Mouse (Mus musculus): ENCODE results near the gene Pkn2. TPM values are rescaled to one million over a fixed set of nuclear protein-coding genes. Genes with fewer than 3 reads are reported as not detected.

The Pkn2 gene
- polyA plus RNA-seq, 2 experiments: 22.6 to 45.5 TPM

GRCm38 (mm10) chr3:142917760-142918439 is 36.1 kb upstream of the Pkn2 start:
- no peak for ATAC-seq (ENCODE audit: low FRiP score, low read depth)
- no peaks in the 10 kb centered on the region for H3K36me3 ChIP-seq (ENCODE audit: control insufficient read depth, insufficient read depth, low read length)
- 71% methylated on average over 4 of the region's 4 CpGs for WGBS
- no peak for DNase-seq (ENCODE audit: low spot score)
- H3K9ac ChIP-seq (ENCODE audit: low read depth, low read length, severe bottlenecking): no peak overlapping the region
- no peak overlapping the region for H3K4me3 ChIP-seq (replicated peaks; ENCODE audit: low read length)
- H3K27ac ChIP-seq (replicated peaks; ENCODE audit: low read depth, low read length): no peak overlapping the region
- H3K4me2 ChIP-seq (replicated peaks; ENCODE audit: low read depth, low read length, severe bottlenecking): no peak overlapping the region
- no peaks in the 10 kb centered on the region for H3K4me1 ChIP-seq (ENCODE audit: control insufficient read depth, insufficient read depth, low read length)
- no peaks in the 10 kb centered on the region for H3K9me3 ChIP-seq (ENCODE audit: control insufficient read depth, low read length)
- no peak for TF ChIP-seq POLR2A (IDR thresholded peaks at IDR 0.05; ENCODE audit: borderline replicate concordance, extremely low read depth, insufficient read depth, insufficient read length)
- H3K27me3 ChIP-seq (ENCODE audit: control insufficient read depth, insufficient read depth, low read length): no peaks in the 10 kb centered on the region

- Histone ChIP-seq H3K36me3 (ENCODE audit: control insufficient read depth, insufficient read depth, low read length) (no peaks in the 10 kb centered on the region), H3K9me3 (ENCODE audit: control insufficient read depth, low read length) (no peaks in the 10 kb centered on the region), H3K4me3 (replicated peaks; ENCODE audit: low read length) (no peak overlapping the region), H3K9ac (ENCODE audit: low read depth, low read length, severe bottlenecking) (no peak overlapping the region), H3K27me3 (ENCODE audit: control insufficient read depth, insufficient read depth, low read length) (no peaks in the 10 kb centered on the region), H3K4me2 (replicated peaks; ENCODE audit: low read depth, low read length, severe bottlenecking) (no peak overlapping the region), H3K27ac (replicated peaks; ENCODE audit: low read depth, low read length) (no peak overlapping the region), H3K4me1 (ENCODE audit: control insufficient read depth, insufficient read depth, low read length) (no peaks in the 10 kb centered on the region)
- DNase-seq (ENCODE audit: low spot score): no peak
- no peak for ATAC-seq (ENCODE audit: low FRiP score, low read depth)
- WGBS: 82% methylated on average over 4 of the region's 4 CpGs
- TF ChIP-seq POLR2A (IDR thresholded peaks at IDR 0.05; ENCODE audit: borderline replicate concordance, extremely low read depth, insufficient read depth, insufficient read length): no peak
Observed at GRCm38 (mm10) chr3:142917171-142917570, 35.4 kb upstream of the Pkn2 start.

GRCm38 (mm10) chr3:142913295-142913694 is 31.5 kb upstream of the Pkn2 start:
- Histone ChIP-seq H3K4me1 (ENCODE audit: control insufficient read depth, insufficient read depth, low read length) (no peaks in the 10 kb centered on the region), H3K27me3 (ENCODE audit: control insufficient read depth, insufficient read depth, low read length) (no peaks in the 10 kb centered on the region), H3K36me3 (ENCODE audit: control insufficient read depth, insufficient read depth, low read length) (no peaks in the 10 kb centered on the region), H3K27ac (replicated peaks; ENCODE audit: low read depth, low read length) (no peak overlapping the region), H3K4me2 (replicated peaks; ENCODE audit: low read depth, low read length, severe bottlenecking) (no peak overlapping the region), H3K9ac (ENCODE audit: low read depth, low read length, severe bottlenecking) (no peak overlapping the region), H3K9me3 (ENCODE audit: control insufficient read depth, low read length) (no peaks in the 10 kb centered on the region), H3K4me3 (replicated peaks; ENCODE audit: low read length) (no peak overlapping the region)
- DNase-seq (ENCODE audit: low spot score) (no peak), ATAC-seq (ENCODE audit: low FRiP score, low read depth) (no peak)
- no peak for TF ChIP-seq POLR2A (IDR thresholded peaks at IDR 0.05; ENCODE audit: borderline replicate concordance, extremely low read depth, insufficient read depth, insufficient read length)
- WGBS: 87% methylated on average over 1 of the region's 1 CpGs

GRCm38 (mm10) chr3:142899683-142900082 is 17.9 kb upstream of the Pkn2 start:
- H3K27ac ChIP-seq (replicated peaks; ENCODE audit: low read depth, low read length): no peak overlapping the region
- no peak overlapping the region for H3K4me3 ChIP-seq (replicated peaks; ENCODE audit: low read length)
- 88% methylated on average over 2 of the region's 2 CpGs for WGBS
- ATAC-seq (ENCODE audit: low FRiP score, low read depth) (no peak), DNase-seq (ENCODE audit: low spot score) (no peak)
- no peak for TF ChIP-seq POLR2A (IDR thresholded peaks at IDR 0.05; ENCODE audit: borderline replicate concordance, extremely low read depth, insufficient read depth, insufficient read length)
- no peaks in the 10 kb centered on the region for H3K27me3 ChIP-seq (ENCODE audit: control insufficient read depth, insufficient read depth, low read length)
- no peak overlapping the region for H3K4me2 ChIP-seq (replicated peaks; ENCODE audit: low read depth, low read length, severe bottlenecking)
- no peaks in the 10 kb centered on the region for H3K4me1 ChIP-seq (ENCODE audit: control insufficient read depth, insufficient read depth, low read length)
- no peak overlapping the region for H3K9ac ChIP-seq (ENCODE audit: low read depth, low read length, severe bottlenecking)
- no peaks in the 10 kb centered on the region for H3K9me3 ChIP-seq (ENCODE audit: control insufficient read depth, low read length)
- H3K36me3 ChIP-seq (ENCODE audit: control insufficient read depth, insufficient read depth, low read length): no peaks in the 10 kb centered on the region

GRCm38 (mm10) chr3:142898949-142899396 is 17.2 kb upstream of the Pkn2 start:
- H3K9me3 ChIP-seq (ENCODE audit: control insufficient read depth, low read length): no peaks in the 10 kb centered on the region
- no peak for TF ChIP-seq POLR2A (IDR thresholded peaks at IDR 0.05; ENCODE audit: borderline replicate concordance, extremely low read depth, insufficient read depth, insufficient read length)
- no peak overlapping the region for H3K4me3 ChIP-seq (replicated peaks; ENCODE audit: low read length)
- no peak overlapping the region for H3K4me2 ChIP-seq (replicated peaks; ENCODE audit: low read depth, low read length, severe bottlenecking)
- no peaks in the 10 kb centered on the region for H3K27me3 ChIP-seq (ENCODE audit: control insufficient read depth, insufficient read depth, low read length)
- no peak overlapping the region for H3K27ac ChIP-seq (replicated peaks; ENCODE audit: low read depth, low read length)
- H3K9ac ChIP-seq (ENCODE audit: low read depth, low read length, severe bottlenecking): no peak overlapping the region
- no peak for DNase-seq (ENCODE audit: low spot score)
- H3K4me1 ChIP-seq (ENCODE audit: control insufficient read depth, insufficient read depth, low read length): no peaks in the 10 kb centered on the region
- no peaks in the 10 kb centered on the region for H3K36me3 ChIP-seq (ENCODE audit: control insufficient read depth, insufficient read depth, low read length)
- 84% methylated on average over 8 of the region's 8 CpGs for WGBS
- ATAC-seq (ENCODE audit: low FRiP score, low read depth): no peak
